Mouse (Mus musculus): ENCODE measurements around the gene Mapk8ip2. TPM values are rescaled to one million over a fixed set of nuclear protein-coding genes. Genes with fewer than 3 reads are reported as not detected.

Gene Mapk8ip2
- polyA plus RNA-seq, 1 experiment from 2014 or later: 2.1 TPM

DNA sequence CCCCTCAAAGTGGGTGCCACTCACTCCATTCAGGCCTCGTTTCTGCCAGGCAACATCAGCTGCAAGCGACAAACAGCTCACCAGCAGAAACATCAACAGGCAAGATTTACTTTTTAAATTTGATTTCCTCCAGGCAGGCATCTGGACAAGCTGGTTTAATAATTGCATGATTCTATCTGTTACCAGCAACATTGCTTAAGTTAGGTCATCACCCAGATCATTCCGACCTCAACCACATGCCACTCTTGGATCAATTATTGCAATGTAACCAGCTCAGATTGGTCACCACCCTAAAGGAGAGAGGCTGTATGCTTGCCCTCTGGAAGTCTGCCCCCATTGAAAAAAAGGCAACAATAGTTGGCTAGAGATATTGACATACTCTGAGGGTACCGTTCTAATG lies 17.8 kb downstream of the Mapk8ip2 start:
- Histone ChIP-seq H3K9me3 (no peaks in the 10 kb centered on the region), H3K4me1 (replicated peaks) (peaks cover 6% of the 10 kb centered on the region; the same call in 1 of the 2 replicates), H3K27ac (no peak overlapping the region), H3K36me3 (no peaks in the 10 kb centered on the region), H3K4me2 (no peak overlapping the region), H3K9ac (replicated peaks) (no peak overlapping the region), H3K27me3 (no peaks in the 10 kb centered on the region), H3K4me3 (replicated peaks) (no peak overlapping the region)
- 85% methylated on average over 4 of the region's 4 CpGs for WGBS
- no peak for ATAC-seq (ENCODE audit: insufficient number of reproducible peaks, insufficient read depth, low FRiP score, low TSS enrichment, low read depth)

DNA sequence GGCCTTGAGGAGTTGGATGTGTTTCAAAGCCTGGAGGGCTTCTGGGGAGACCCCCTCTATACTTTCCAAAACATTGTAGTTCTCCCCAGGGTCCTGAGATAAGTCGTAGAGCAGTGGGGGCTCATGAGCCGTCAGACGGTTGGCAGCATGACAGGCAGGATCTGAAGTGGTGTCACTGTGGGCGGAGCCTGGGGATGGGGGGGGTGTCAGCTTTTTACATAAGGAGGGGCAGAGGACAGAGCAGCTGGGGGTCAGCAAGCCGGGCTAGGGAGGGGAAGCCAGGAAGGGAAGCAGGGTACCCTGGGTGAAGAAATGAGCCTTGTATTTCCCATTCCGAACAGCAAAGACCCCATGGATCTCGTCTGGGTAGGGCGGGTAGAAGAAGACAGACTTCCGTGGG lies 19.7 kb downstream of the Mapk8ip2 start:
- Histone ChIP-seq H3K4me1 (replicated peaks) (peaks cover 9% of the 10 kb centered on the region; the same call in 1 of the 2 replicates), H3K9me3 (no peaks in the 10 kb centered on the region), H3K4me2 (no peak overlapping the region), H3K27me3 (peaks cover 5% of the 10 kb centered on the region; the same call in 1 of the 2 replicates), H3K9ac (replicated peaks) (no peak overlapping the region), H3K36me3 (no peaks in the 10 kb centered on the region), H3K27ac (no peak overlapping the region), H3K4me3 (replicated peaks) (no peak overlapping the region)
- no peak for ATAC-seq (ENCODE audit: insufficient number of reproducible peaks, insufficient read depth, low FRiP score, low TSS enrichment, low read depth)
- 82% methylated on average over 9 of the region's 9 CpGs for WGBS

DNA sequence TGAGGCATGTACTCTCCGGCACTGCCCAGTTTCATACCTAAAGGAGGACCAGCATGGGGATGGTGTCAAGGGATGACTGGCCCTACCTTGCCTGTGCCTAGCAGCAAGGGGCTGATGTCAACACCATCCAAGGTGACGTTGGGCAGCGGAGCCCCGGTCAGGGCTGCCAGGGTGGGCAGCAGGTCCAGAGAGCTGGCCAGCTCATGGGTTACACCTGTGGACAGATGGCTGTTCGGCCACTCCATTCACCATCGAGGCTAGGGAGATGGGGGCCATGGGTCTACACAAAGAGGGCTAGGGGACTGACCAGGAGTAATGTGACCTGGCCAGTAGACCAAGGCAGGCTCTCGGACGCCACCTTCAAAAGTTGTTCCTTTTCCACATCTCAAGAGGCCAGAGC lies 20.2 kb downstream of the Mapk8ip2 start:
- ATAC-seq (ENCODE audit: insufficient number of reproducible peaks, insufficient read depth, low FRiP score, low TSS enrichment, low read depth): no peak
- H3K4me3 ChIP-seq (replicated peaks): no peak overlapping the region
- peaks cover 9% of the 10 kb centered on the region; the same call in 1 of the 2 replicates for H3K4me1 ChIP-seq (replicated peaks)
- H3K4me2 ChIP-seq: no peak overlapping the region
- 93% methylated on average over 8 of the region's 8 CpGs for WGBS
- H3K9ac ChIP-seq (replicated peaks): no peak overlapping the region
- H3K27me3 ChIP-seq: peaks cover 5% of the 10 kb centered on the region; the same call in 1 of the 2 replicates
- no peaks in the 10 kb centered on the region for H3K9me3 ChIP-seq
- H3K27ac ChIP-seq: no peak overlapping the region
- H3K36me3 ChIP-seq: no peaks in the 10 kb centered on the region

DNA sequence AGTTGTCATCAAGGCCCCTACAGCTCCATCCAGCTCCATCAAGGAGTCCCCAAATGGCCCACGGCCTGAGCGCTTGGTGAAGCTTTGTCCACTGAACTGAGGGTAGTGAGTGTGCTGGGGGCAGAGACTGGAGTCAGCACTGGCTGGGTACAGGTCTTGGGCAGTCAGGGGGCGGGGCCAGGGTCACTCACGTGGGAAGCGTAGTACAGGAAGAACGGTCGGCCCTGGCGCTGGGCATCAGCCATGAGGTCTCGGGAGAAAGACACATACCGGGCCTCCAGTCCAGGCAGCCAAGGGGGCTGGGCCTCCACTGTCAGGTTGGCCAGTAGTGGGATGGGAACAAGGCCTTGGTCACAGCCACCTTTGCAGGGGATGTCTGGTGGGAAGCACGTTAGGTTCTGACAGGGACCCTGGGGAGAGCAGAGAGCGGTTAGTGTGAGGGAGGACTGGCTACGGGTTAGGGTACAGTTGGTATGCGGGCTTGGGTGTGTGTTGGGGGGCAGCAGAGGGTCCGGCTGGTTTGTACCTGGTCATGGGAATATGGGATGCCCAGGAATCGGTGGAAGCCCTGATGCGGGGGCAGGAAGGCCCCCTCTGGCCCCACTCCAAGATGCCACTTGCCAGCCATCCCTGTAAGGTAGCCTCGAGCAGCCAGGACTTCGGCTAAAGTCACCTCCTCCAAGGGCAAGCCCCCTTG lies 21.0 kb downstream of the Mapk8ip2 start:
- peaks cover 9% of the 10 kb centered on the region; the same call in 1 of the 2 replicates for H3K4me1 ChIP-seq (replicated peaks)
- no peak for ATAC-seq (ENCODE audit: insufficient number of reproducible peaks, insufficient read depth, low FRiP score, low TSS enrichment, low read depth)
- H3K9me3 ChIP-seq: no peaks in the 10 kb centered on the region
- peaks cover 5% of the 10 kb centered on the region; the same call in 1 of the 2 replicates for H3K27me3 ChIP-seq
- WGBS: 92% methylated on average over 19 of the region's 19 CpGs
- peak overlapping the region; percentile 85; the same call in 1 of the 2 replicates for H3K4me2 ChIP-seq
- no peak overlapping the region for H3K4me3 ChIP-seq (replicated peaks)
- no peak overlapping the region for H3K9ac ChIP-seq (replicated peaks)
- no peak overlapping the region for H3K27ac ChIP-seq
- no peaks in the 10 kb centered on the region for H3K36me3 ChIP-seq

DNA sequence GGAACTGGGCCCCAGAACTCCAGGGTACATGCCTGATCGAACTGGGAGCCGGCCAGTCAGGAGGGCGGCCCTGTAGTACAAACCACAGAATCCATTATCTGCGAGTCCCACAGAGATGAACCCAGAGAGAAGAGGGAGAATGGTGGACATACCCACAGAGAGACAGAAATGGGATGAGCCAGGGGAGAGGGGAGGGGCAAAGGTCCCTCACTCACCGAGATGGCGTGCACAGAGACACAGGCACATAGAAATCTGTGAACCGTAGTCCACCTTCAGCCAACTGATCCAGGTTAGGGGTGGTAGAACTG lies 21.5 kb downstream of the Mapk8ip2 start:
- 92% methylated on average over 7 of the region's 7 CpGs for WGBS
- Histone ChIP-seq H3K4me2 (peak overlapping the region; percentile 85), H3K9me3 (no peaks in the 10 kb centered on the region), H3K27me3 (peaks cover 5% of the 10 kb centered on the region; the same call in 1 of the 2 replicates), H3K9ac (replicated peaks) (peak overlapping the region; percentile 72), H3K4me3 (replicated peaks) (peak overlapping the region; percentile 59), H3K4me1 (replicated peaks) (peaks cover 9% of the 10 kb centered on the region; the same call in 1 of the 2 replicates), H3K36me3 (no peaks in the 10 kb centered on the region), H3K27ac (no peak overlapping the region)
- no peak; the same call in 1 of the 2 replicates for ATAC-seq (ENCODE audit: insufficient number of reproducible peaks, insufficient read depth, low FRiP score, low TSS enrichment, low read depth)

DNA sequence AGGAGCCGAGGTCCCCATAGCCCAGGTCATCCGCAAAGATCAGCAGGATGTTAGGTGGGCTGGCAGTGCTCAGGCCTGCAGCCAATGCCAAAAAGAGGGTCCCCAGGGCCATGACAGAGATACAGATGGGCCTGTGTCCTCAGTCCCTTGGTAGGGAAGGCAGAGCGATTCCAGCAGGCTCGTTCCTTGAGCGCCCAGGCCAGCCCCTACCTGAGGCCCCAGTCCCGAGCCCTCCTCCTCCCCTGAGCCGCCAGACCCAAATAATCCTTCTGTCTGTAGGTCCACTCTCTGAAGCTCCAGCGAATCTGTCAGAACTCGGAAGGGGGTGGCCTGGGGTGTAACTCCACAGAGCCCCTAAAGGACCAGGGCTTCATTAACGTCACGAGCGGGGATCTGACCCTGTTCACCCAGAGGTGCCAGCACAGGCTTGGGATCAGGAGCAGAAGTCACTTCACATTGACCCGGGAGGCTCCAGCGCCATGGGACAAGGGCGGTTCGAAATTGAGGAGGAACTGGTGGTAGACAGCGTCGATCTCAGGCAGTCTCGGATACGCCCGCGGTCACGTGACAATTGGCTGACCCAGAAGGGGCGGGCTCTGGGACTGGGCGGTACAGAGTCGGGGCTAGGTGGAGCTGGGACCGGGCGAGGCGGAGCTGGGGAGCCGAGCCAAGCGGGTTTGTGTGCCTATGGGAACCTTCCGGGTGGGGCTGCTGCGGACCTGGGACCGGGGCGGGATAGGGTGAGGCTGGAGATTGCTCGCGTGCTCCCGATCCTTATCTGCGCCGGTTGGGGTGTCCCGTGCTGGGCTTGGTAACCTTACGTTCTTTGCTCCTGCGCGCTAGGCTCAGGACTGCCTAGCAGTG lies 22.1 kb downstream of the Mapk8ip2 start:
- Histone ChIP-seq H3K9ac (replicated peaks) (peak overlapping the region; percentile 72), H3K27ac (peak overlapping the region; percentile 41; the same call in 1 of the 2 replicates), H3K27me3 (peaks cover 5% of the 10 kb centered on the region; the same call in 1 of the 2 replicates), H3K36me3 (no peaks in the 10 kb centered on the region), H3K4me2 (peak overlapping the region; percentile 85), H3K4me3 (replicated peaks) (peak overlapping the region; percentile 59), H3K4me1 (replicated peaks) (peaks cover 9% of the 10 kb centered on the region; the same call in 1 of the 2 replicates), H3K9me3 (no peaks in the 10 kb centered on the region)
- ATAC-seq (ENCODE audit: insufficient number of reproducible peaks, insufficient read depth, low FRiP score, low TSS enrichment, low read depth): peak; percentile 96
- 8% methylated on average over 44 of the region's 44 CpGs for WGBS

DNA sequence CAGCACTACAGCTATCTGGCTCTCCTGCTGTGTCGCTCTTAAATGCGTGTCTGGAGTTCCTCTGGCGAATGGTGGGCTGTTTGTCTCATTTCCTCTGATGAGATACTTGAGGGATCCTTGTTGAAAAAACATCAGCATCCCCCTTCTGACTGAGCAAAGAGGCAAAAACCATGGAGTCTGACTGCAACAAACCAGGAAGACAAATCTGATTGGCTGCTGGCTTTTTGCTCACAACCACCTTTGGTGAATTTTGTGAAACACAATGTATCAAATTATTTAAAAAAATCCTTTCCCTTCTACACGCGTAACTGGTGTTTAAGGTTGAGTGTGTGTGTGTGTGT lies 22.7 kb downstream of the Mapk8ip2 start:
- H3K27ac ChIP-seq: peak overlapping the region; percentile 41; the same call in 1 of the 2 replicates
- H3K4me1 ChIP-seq (replicated peaks): peaks cover 9% of the 10 kb centered on the region; the same call in 1 of the 2 replicates
- peak overlapping the region; percentile 72 for H3K9ac ChIP-seq (replicated peaks)
- peak overlapping the region; percentile 85 for H3K4me2 ChIP-seq
- H3K9me3 ChIP-seq: no peaks in the 10 kb centered on the region
- 5% methylated on average over 5 of the region's 5 CpGs for WGBS
- peaks cover 5% of the 10 kb centered on the region; the same call in 1 of the 2 replicates for H3K27me3 ChIP-seq
- ATAC-seq (ENCODE audit: insufficient number of reproducible peaks, insufficient read depth, low FRiP score, low TSS enrichment, low read depth): peak; percentile 10; the same call in 1 of the 2 replicates
- H3K4me3 ChIP-seq (replicated peaks): peak overlapping the region; percentile 59
- H3K36me3 ChIP-seq: no peaks in the 10 kb centered on the region

DNA sequence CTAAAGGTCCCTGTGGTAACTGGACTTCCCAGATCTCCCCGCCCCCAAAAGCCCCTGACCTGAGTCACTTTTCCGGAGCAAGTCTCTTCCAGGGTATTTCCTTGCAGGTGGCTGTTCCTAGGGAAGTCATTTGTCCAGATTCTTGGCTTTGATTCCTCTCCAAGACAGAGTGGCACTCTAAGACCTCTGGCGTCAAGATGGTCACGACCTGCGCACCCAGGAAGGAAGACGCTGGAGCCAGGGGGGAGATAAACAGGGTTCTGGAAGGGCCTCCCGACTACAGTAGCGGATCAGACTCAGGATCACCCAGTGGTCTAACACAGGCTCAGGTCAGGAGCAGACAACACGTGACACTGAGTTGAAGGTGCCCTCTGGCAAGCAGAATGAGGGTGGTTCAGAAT lies 23.4 kb downstream of the Mapk8ip2 start, which contains the start of gene Arsa:
Gene Arsa (minus strand): TSS at position 335 of the 401 bp plus-strand sequence.
- WGBS: 33% methylated on average over 9 of the region's 9 CpGs
- H3K4me3 ChIP-seq (replicated peaks): peak within 1 kb of the TSS; percentile 59
- H3K4me1 ChIP-seq (replicated peaks): peaks cover 9% of the 10 kb centered on the region; the same call in 1 of the 2 replicates
- H3K27ac ChIP-seq: peak within 1 kb of the TSS; percentile 41; the same call in 1 of the 2 replicates
- H3K27me3 ChIP-seq: peaks cover 5% of the 10 kb centered on the region; the same call in 1 of the 2 replicates
- no peak for ATAC-seq (ENCODE audit: insufficient number of reproducible peaks, insufficient read depth, low FRiP score, low TSS enrichment, low read depth)
- H3K4me2 ChIP-seq: peak within 1 kb of the TSS; percentile 85
- peak within 1 kb of the TSS; percentile 72 for H3K9ac ChIP-seq (replicated peaks)
- H3K9me3 ChIP-seq: 0 out of 2 replicates have a peak, but pooled peaks cover 3% of the 10 kb centered on the region
- no peaks in the 10 kb centered on the region for H3K36me3 ChIP-seq

DNA sequence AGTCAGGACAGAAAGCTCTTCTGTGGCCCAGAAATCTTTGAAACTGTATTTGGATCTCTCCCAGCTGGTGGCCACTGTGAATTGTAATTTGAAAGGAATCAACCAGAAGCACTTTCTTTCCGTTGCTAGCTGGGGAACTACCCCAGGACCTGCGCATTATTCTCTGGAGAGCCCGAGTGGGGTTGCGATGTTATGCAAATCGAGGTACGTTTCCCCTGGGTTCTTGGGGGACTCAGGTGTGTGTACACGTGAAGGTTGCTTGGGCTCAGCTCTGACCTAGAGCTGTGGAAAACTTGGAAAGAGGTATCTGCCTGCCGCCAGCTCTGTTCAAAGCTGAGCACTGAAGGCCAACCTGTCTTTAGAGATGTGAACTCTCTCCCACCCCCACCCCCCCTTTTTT lies 24.1 kb downstream of the Mapk8ip2 start:
- Histone ChIP-seq H3K9me3 (0 out of 2 replicates have a peak, but pooled peaks cover 7% of the 10 kb centered on the region), H3K27ac (no peak overlapping the region), H3K4me1 (replicated peaks) (peaks cover 9% of the 10 kb centered on the region; the same call in 1 of the 2 replicates), H3K9ac (replicated peaks) (no peak overlapping the region), H3K27me3 (peaks cover 5% of the 10 kb centered on the region; the same call in 1 of the 2 replicates), H3K4me3 (replicated peaks) (no peak overlapping the region), H3K36me3 (no peaks in the 10 kb centered on the region), H3K4me2 (no peak overlapping the region)
- no peak for ATAC-seq (ENCODE audit: insufficient number of reproducible peaks, insufficient read depth, low FRiP score, low TSS enrichment, low read depth)
- 48% methylated on average over 8 of the region's 8 CpGs for WGBS

DNA sequence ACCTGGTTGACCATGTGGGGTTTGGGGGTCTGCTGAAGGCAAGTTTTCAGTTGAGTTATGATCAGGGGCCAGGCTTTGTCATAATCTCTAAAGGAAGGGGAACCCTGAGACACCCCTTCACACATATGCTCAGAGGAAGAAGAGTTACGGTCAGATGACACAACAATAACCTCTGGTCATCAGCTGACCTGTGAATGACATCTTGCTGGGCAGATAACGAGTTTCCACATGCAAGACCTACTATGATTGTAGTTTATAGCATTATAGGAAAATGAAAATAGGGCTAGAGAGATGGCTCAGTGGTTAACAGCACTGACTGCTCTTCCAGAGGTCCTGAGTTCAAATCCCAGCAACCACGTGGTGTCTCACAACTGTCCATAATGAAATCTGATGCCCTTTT lies 24.9 kb downstream of the Mapk8ip2 start:
- Histone ChIP-seq H3K9me3 (0 out of 2 replicates have a peak, but pooled peaks cover 7% of the 10 kb centered on the region), H3K4me3 (replicated peaks) (no peak overlapping the region), H3K27me3 (peaks cover 5% of the 10 kb centered on the region; the same call in 1 of the 2 replicates), H3K9ac (replicated peaks) (no peak overlapping the region), H3K36me3 (no peaks in the 10 kb centered on the region), H3K4me2 (no peak overlapping the region), H3K4me1 (replicated peaks) (peaks cover 9% of the 10 kb centered on the region; the same call in 1 of the 2 replicates), H3K27ac (no peak overlapping the region)
- no peak for ATAC-seq (ENCODE audit: insufficient number of reproducible peaks, insufficient read depth, low FRiP score, low TSS enrichment, low read depth)
- WGBS: 81% methylated on average over 3 of the region's 3 CpGs

DNA sequence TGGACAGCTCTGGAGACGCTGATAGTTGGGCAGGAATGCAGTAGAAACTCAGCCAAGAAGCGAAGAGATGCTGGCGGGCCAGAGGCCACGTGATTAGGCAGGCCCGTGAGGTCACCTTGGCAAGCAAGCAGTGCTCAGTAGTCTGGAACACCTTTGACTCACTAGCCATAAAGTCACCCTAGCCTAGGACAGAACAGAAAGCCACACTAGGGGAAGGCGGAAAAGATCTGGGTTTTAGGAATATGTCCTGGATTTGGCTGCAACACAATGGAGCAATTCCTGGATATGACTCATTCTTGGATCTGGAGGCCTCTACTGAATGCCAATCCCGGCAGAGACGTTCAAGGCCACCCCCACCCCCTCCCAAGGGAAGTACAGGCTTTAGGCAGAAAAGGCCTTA lies 26.9 kb downstream of the Mapk8ip2 start:
- Histone ChIP-seq H3K4me1 (replicated peaks) (peaks cover 6% of the 10 kb centered on the region; the same call in 1 of the 2 replicates), H3K4me3 (replicated peaks) (no peak overlapping the region), H3K9ac (replicated peaks) (no peak overlapping the region), H3K27ac (no peak overlapping the region), H3K36me3 (no peaks in the 10 kb centered on the region), H3K9me3 (0 out of 2 replicates have a peak, but pooled peaks cover 7% of the 10 kb centered on the region), H3K4me2 (no peak overlapping the region), H3K27me3 (peaks cover 5% of the 10 kb centered on the region; the same call in 1 of the 2 replicates)
- 86% methylated on average over 8 of the region's 8 CpGs for WGBS
- no peak for ATAC-seq (ENCODE audit: insufficient number of reproducible peaks, insufficient read depth, low FRiP score, low TSS enrichment, low read depth)
